Mouse (Mus musculus): ENCODE results near the gene Cdc42se1. TPM values are rescaled to one million over a fixed set of nuclear protein-coding genes. Genes with fewer than 3 reads are reported as not detected.
"Not testable (repeated sequence)": the region's sequence is repeated elsewhere in the genome, so short reads cannot be mapped to it uniquely, and the experiment has no call there.

The Cdc42se1 gene
- 10 to 100 TPM; 62.8 to 75.0 TPM for total RNA-seq (2021)
- long read RNA-seq, experiment 1, transcript Cdc42se1-201 (5 exons, 2,805 nt), result major isoform, 41 of 48 reads
- long read RNA-seq, experiment 1, partial matches to known transcripts, result 2 of 48 reads
- long read RNA-seq, experiment 1, other reads (novel, unspliced or antisense), result 5 of 48 reads
- long read RNA-seq, experiment 2, transcript Cdc42se1-201 (5 exons, 2,805 nt), result major isoform, 80 of 116 reads
- long read RNA-seq, experiment 2, partial matches to known transcripts, result 22 of 116 reads
- long read RNA-seq, experiment 2, other reads (novel, unspliced or antisense), result 13 of 116 reads

GRCm38 (mm10) chr3:95228148-95228893 is at the start of gene Cdc42se1:
Gene Cdc42se1 (plus strand): TSS chr3:95228732.
- DNase-seq (ENCODE audit: low spot score in 2 of 2), result peak; percentile 88 to 89

DNA sequence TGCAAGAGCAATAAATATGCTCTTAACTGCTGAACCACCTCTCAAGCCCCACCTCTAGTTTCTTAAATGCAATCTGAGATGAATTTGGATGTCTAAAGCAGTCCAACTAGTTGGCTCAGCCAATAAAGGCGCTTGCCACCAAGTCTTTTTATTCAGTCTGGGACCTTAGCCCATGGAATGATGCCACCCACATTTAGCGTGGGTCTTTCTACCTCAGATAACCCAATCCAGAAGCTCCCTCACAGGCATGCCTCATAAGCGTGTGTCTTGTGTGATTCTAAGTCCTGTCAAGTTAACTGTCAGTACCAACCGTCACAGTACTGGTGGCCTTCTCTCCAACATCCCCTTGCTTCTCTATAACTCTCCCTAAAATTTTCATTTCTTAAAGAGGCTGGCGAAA is 49.6 kb upstream of the Cdc42se1 start:
- DNase-seq (ENCODE audit: low spot score in 2 of 2), result no peak

GRCm38 (mm10) chr3:95179890-95180289 is 48.6 kb upstream of the Cdc42se1 start:
- no peak for DNase-seq (ENCODE audit: low spot score in 2 of 2)

- DNase-seq (ENCODE audit: low spot score in 2 of 2), result no peak
Observed at GRCm38 (mm10) chr3:95181841-95182240, 46.7 kb upstream of the Cdc42se1 start.

GRCm38 (mm10) chr3:95184796-95185577 is 43.5 kb upstream of the Cdc42se1 start:
- DNase-seq (ENCODE audit: low spot score in 2 of 2), result no peak

GRCm38 (mm10) chr3:95186100-95186499 is 42.4 kb upstream of the Cdc42se1 start:
- no peak for DNase-seq (ENCODE audit: low spot score in 2 of 2)

DNA sequence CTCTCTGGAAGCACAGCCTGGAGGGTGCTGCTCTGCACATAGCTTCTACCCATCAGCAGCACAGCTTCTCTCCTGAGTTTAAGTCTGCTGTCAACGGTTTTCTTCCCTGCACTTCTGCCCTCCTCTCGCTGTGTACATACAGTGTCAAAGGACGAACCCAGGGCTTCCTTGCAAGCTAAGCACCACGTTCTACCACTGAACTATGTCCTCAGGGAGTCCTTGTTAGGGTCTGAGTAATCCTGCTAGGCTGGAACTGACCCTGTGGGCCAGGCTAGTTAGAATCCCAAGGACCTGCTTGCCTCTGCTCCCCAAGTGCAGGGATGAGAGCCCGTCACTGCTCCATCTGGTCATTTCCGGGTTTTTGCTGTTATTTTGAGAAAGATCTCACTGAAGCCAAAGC is 41.6 kb upstream of the Cdc42se1 start:
- no peak for DNase-seq (ENCODE audit: low spot score in 2 of 2)

GRCm38 (mm10) chr3:95194721-95195135 is 33.8 kb upstream of the Cdc42se1 start:
- no peak for DNase-seq (ENCODE audit: low spot score in 2 of 2)

- DNase-seq (ENCODE audit: low spot score in 2 of 2), result no peak
Observed at GRCm38 (mm10) chr3:95195772-95196171, 32.8 kb upstream of the Cdc42se1 start.

DNA sequence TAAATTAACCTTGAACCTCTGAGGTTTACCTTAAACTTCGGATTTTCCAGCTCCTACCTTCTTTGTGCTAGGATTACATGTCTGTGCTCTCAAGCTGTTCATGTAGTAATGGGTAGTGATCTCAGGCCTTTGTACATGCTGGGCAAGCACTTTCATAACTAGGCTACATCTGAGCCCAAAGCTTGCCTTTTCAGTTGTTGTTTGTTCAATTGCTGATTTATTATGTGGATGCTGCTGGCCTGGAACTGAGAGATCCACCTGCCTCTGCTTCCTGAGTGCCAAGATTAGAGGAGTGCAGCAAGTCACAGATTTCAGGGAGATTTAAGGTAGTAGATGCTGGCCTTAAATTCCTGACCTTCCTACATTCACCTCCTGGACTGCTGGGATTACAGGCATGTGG is 29.4 kb upstream of the Cdc42se1 start:
- no peak for DNase-seq (ENCODE audit: low spot score in 2 of 2)

GRCm38 (mm10) chr3:95200132-95200531 is 28.4 kb upstream of the Cdc42se1 start:
- DNase-seq (ENCODE audit: low spot score in 2 of 2), result no peak

GRCm38 (mm10) chr3:95200562-95200961 is 28.0 kb upstream of the Cdc42se1 start:
- no peak for DNase-seq (ENCODE audit: low spot score in 2 of 2)

- no peak for DNase-seq (ENCODE audit: low spot score in 2 of 2)
Observed at GRCm38 (mm10) chr3:95203880-95204279, 24.7 kb upstream of the Cdc42se1 start.

DNA sequence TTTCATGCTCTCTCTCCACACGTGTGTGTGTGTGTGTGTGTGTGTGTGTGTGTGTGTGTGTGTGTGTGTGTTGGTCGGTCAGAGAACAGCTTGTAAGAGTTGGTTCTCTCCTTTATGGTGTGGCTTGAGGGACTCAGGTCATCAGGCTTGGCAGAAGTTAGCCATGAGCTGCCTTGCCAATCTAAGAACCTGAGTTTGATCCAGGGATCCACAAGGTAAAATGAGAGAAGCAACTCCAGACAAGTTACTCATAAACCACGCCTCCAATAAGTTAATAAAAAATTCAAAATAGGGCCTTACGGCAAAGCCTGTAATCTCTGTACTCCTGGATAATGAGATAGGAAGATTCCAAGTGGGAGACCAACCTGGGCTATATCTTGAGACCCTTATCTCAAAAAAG is 20.2 kb upstream of the Cdc42se1 start:
- DNase-seq (ENCODE audit: low spot score in 2 of 2), result no peak

- DNase-seq (ENCODE audit: low spot score in 2 of 2), result no peak
Observed at GRCm38 (mm10) chr3:95210585-95210984, 17.9 kb upstream of the Cdc42se1 start.

DNA sequence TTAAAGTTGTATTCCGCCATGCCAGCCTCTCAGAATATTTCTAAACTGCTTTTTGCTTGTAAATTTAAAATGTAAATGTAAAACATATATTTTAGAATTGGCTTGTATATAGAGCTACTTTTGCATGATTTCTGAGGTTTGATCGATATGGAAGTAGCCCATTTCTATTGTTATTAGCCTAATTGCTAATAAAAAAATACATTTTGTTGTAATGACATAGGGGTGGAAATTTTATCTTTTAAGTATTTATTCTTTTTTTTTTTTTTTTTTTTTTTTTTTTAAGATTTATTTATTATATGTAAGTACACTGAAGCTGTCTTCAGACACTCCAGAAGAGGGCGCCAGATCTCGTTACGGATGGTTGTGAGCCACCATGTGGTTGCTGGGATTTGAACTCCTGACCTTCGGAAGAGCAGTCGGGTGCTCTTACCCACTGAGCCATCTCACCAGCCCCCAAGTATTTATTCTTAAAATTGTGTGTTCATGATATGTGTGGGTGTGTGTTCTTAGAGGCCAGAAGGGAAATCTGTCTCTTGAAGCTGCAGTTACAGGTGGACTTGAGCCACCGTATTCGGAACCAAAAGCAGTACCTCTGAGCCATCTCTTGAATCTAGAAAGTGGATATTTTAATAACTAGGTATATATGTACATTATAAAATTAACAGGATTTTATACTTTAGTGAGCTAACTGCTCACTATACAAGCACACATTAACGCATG is 15.5 kb upstream of the Cdc42se1 start:
- not testable (repeated sequence) for DNase-seq (ENCODE audit: low spot score in 2 of 2)

DNA sequence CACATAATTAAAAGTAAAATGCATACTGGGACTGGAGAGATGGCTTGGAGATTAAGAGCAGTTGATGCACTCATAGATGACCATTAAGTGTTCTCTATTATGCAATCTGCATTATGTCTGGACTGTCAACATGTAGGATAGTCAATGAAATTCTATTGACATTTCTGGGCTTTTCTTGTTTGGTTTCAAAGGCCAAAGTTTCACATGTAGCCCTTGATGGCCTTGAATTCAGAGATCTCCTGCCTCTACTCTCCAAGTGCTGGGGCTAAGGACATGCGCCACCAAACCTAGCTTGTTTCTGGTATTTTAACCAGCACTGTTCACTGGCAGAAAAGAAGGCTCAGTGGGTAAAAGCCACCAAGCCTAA is 14.9 kb upstream of the Cdc42se1 start:
- DNase-seq (ENCODE audit: low spot score in 2 of 2), result no peak

- DNase-seq (ENCODE audit: low spot score in 2 of 2), result no peak
Observed at GRCm38 (mm10) chr3:95216655-95217254, 11.8 kb upstream of the Cdc42se1 start.

GRCm38 (mm10) chr3:95217255-95218134 is 11.0 kb upstream of the Cdc42se1 start, which contains the start of gene Gabpb2:
Gene Gabpb2 (minus strand): TSS chr3:95217916.
- peak; percentile 97 to 98 for DNase-seq (ENCODE audit: low spot score in 2 of 2)

All from adrenal gland, adult 18-20 months (tissue).